Mouse (Mus musculus) heart, embryonic 13.5 days (tissue): Measurements from ENCODE around the gene Pfkfb3. TPM values are rescaled to one million over a fixed set of nuclear protein-coding genes. Genes with fewer than 3 reads are reported as not detected.
"Not testable (repeated sequence)": the region's sequence is repeated elsewhere in the genome, so short reads cannot be mapped to it uniquely, and the experiment has no call there.

ENCODE experiments used
- ATAC-seq: fragments of 200-750 bp; cut with Nextera tagmentation; 2 replicates; pipeline ENCODE4 v1.8.0; 2017; ENCODE audit warnings: moderate TSS enrichment; ENCODE audit not compliant: insufficient number of reproducible peaks, low FRiP score, low TSS enrichment; ENCODE audit errors: extremely low read depth
- H3K27ac ChIP-seq: fragments of 300-500 bp; sonication (generic); replicated peaks from 2 replicates; pipeline ENCODE4 v1.5.1; 2015; ENCODE audit warnings: moderate library complexity, mild to moderate bottlenecking, inconsistent platforms
- H3K27me3 ChIP-seq: fragments of 300-500 bp; sonication (generic); replicated peaks from 2 replicates; pipeline ENCODE4 v1.6.1; 2015; ENCODE audit warnings: mild to moderate bottlenecking, inconsistent platforms
- H3K36me3 ChIP-seq: fragments of 300-500 bp; sonication (generic); 2 replicates; pipeline ENCODE4 v1.6.1; 2015; ENCODE audit warnings: mild to moderate bottlenecking, inconsistent platforms
- H3K4me1 ChIP-seq: fragments of 300-500 bp; sonication (generic); 2 replicates; pipeline ENCODE4 v1.6.1; 2015; ENCODE audit warnings: inconsistent platforms
- H3K4me2 ChIP-seq: fragments of 300-500 bp; sonication (generic); 2 replicates; pipeline ENCODE4 v1.6.1; 2015; ENCODE audit warnings: inconsistent platforms, mild to moderate bottlenecking, moderate library complexity
- H3K4me3 ChIP-seq: fragments of 300-500 bp; sonication (generic); 2 replicates; pipeline ENCODE4 v1.5.1; 2015; ENCODE audit warnings: moderate library complexity, mild to moderate bottlenecking, inconsistent platforms
- H3K9ac ChIP-seq: fragments of 300-500 bp; sonication (generic); 2 replicates; pipeline ENCODE4 v1.6.1; 2015; ENCODE audit warnings: inconsistent platforms, mild to moderate bottlenecking, moderate library complexity
- H3K9me3 ChIP-seq: fragments of 300-500 bp; sonication (generic); 2 replicates; pipeline ENCODE4 v1.6.1; 2016; ENCODE audit warnings: inconsistent platforms
- WGBS: fragments of 180-500 bp; shearing (Covaris S2); methylation state at CpG from one replicate; pipeline ENCODE4 v1.1.7; 2015; ENCODE audit warnings: mixed read lengths; 5-methylcytosine and 5-hydroxymethylcytosine counted together
- polyA plus RNA-seq: library from polyadenylated mRNA; unstranded; fragments of >200 nt; fragmentation: Nextera tagmentation; extraction: Ambion mirVana; gene quantifications from 2 replicates; pipeline ENCODE4 v1.2.1, GENCODE M21; 2015

Gene Pfkfb3
- polyA plus RNA-seq, 1 experiment from 2014 or later: 12.8 TPM

- WGBS: 64% methylated on average over 2 of the region's 2 CpGs
- no peak for ATAC-seq
- Histone ChIP-seq H3K4me1 (peaks cover 16% of the 10 kb centered on the region), H3K27ac (no peak overlapping the region), H3K4me3 (no peak overlapping the region), H3K9me3 (no peaks in the 10 kb centered on the region), H3K4me2 (no peak overlapping the region), H3K27me3 (peaks cover 10% of the 10 kb centered on the region), H3K9ac (no peak overlapping the region), H3K36me3 (no peaks in the 10 kb centered on the region)
Observed at GRCm38 (mm10) chr2:11547609-11548008, 6.3 kb downstream of the Pfkfb3 start.

- Histone ChIP-seq H3K4me2 (no peak overlapping the region), H3K36me3 (no peaks in the 10 kb centered on the region), H3K27ac (no peak overlapping the region), H3K27me3 (0 out of 2 replicates have a peak, but pooled peaks cover 5% of the 10 kb centered on the region), H3K4me3 (no peak overlapping the region), H3K9ac (no peak overlapping the region), H3K9me3 (no peaks in the 10 kb centered on the region), H3K4me1 (peaks cover 11% of the 10 kb centered on the region)
- 68% methylated on average over 8 of the region's 8 CpGs for WGBS
- no peak for ATAC-seq
Observed at GRCm38 (mm10) chr2:11546091-11546490, 7.8 kb downstream of the Pfkfb3 start.

- WGBS: 3% methylated on average over 1 of the region's 1 CpGs
- Histone ChIP-seq H3K4me2 (no peak overlapping the region), H3K36me3 (no peaks in the 10 kb centered on the region), H3K9ac (no peak overlapping the region), H3K4me1 (peaks cover 11% of the 10 kb centered on the region), H3K9me3 (no peaks in the 10 kb centered on the region), H3K4me3 (no peak overlapping the region), H3K27ac (no peak overlapping the region), H3K27me3 (0 out of 2 replicates have a peak, but pooled peaks cover 5% of the 10 kb centered on the region)
- ATAC-seq: no peak
Observed at GRCm38 (mm10) chr2:11545380-11545779, 8.5 kb downstream of the Pfkfb3 start.

GRCm38 (mm10) chr2:11544342-11544741, 9.5 kb downstream of the Pfkfb3 start:
- Histone ChIP-seq H3K4me3 (no peak overlapping the region), H3K36me3 (no peaks in the 10 kb centered on the region), H3K27me3 (no peaks in the 10 kb centered on the region), H3K9ac (no peak overlapping the region), H3K27ac (no peak overlapping the region), H3K4me2 (no peak overlapping the region), H3K4me1 (peaks cover 11% of the 10 kb centered on the region), H3K9me3 (no peaks in the 10 kb centered on the region)
- ATAC-seq: no peak
- 61% methylated on average over 5 of the region's 5 CpGs for WGBS

GRCm38 (mm10) chr2:11543158-11543557, 10.7 kb downstream of the Pfkfb3 start:
- H3K9ac ChIP-seq: no peak overlapping the region
- 71% methylated on average over 7 of the region's 7 CpGs for WGBS

GRCm38 (mm10) chr2:11542640-11543039, 11.2 kb downstream of the Pfkfb3 start:
- no peaks in the 10 kb centered on the region for H3K27me3 ChIP-seq
- no peak for ATAC-seq
- no peak overlapping the region for H3K9ac ChIP-seq
- no peaks in the 10 kb centered on the region for H3K36me3 ChIP-seq
- H3K4me3 ChIP-seq: no peak overlapping the region
- no peaks in the 10 kb centered on the region for H3K9me3 ChIP-seq
- peaks cover 11% of the 10 kb centered on the region for H3K4me1 ChIP-seq
- WGBS: 79% methylated on average over 1 of the region's 1 CpGs
- no peak overlapping the region for H3K4me2 ChIP-seq
- H3K27ac ChIP-seq: no peak overlapping the region

More at GRCm38 (mm10) chr2:11543158-11543557, 10.7 kb downstream of the Pfkfb3 start:
- Histone ChIP-seq H3K4me2 (no peak overlapping the region), H3K4me1 (peaks cover 11% of the 10 kb centered on the region), H3K36me3 (no peaks in the 10 kb centered on the region), H3K4me3 (no peak overlapping the region), H3K27me3 (no peaks in the 10 kb centered on the region), H3K9me3 (no peaks in the 10 kb centered on the region), H3K27ac (no peak overlapping the region)
- no peak for ATAC-seq

GRCm38 (mm10) chr2:11542121-11542520, 11.8 kb downstream of the Pfkfb3 start:
- H3K4me1 ChIP-seq: peaks cover 11% of the 10 kb centered on the region
- no peaks in the 10 kb centered on the region for H3K36me3 ChIP-seq
- no peak overlapping the region for H3K4me3 ChIP-seq
- no peaks in the 10 kb centered on the region for H3K9me3 ChIP-seq
- H3K4me2 ChIP-seq: no peak overlapping the region
- no peak overlapping the region for H3K27ac ChIP-seq
- no peak for ATAC-seq
- H3K9ac ChIP-seq: no peak overlapping the region
- no peaks in the 10 kb centered on the region for H3K27me3 ChIP-seq
- WGBS: 95% methylated on average over 1 of the region's 1 CpGs

GRCm38 (mm10) chr2:11541528-11541927, 12.3 kb downstream of the Pfkfb3 start:
- ATAC-seq: not testable (repeated sequence)
- WGBS: 7% methylated on average over 1 of the region's 1 CpGs

GRCm38 (mm10) chr2:11535966-11536365, 17.9 kb downstream of the Pfkfb3 start:
- no peak overlapping the region for H3K27ac ChIP-seq
- ATAC-seq: no peak
- 63% methylated on average over 8 of the region's 8 CpGs for WGBS

More at GRCm38 (mm10) chr2:11541528-11541927, 12.3 kb downstream of the Pfkfb3 start:
- not testable (repeated sequence) for H3K27ac ChIP-seq, H3K9ac ChIP-seq, H3K9me3 ChIP-seq, H3K4me3 ChIP-seq, H3K4me2 ChIP-seq, H3K27me3 ChIP-seq, H3K36me3 ChIP-seq
- peaks cover 11% of the 10 kb centered on the region for H3K4me1 ChIP-seq

GRCm38 (mm10) chr2:11535412-11535928, 18.4 kb downstream of the Pfkfb3 start:
- Histone ChIP-seq H3K27ac (0 out of 2 replicates have a peak overlapping the region, but pooled peaks have one; percentile 37), H3K36me3 (no peaks in the 10 kb centered on the region), H3K27me3 (no peaks in the 10 kb centered on the region), H3K9ac (peak overlapping the region; percentile 78), H3K4me1 (peaks cover 9% of the 10 kb centered on the region), H3K4me3 (peak overlapping the region; percentile 56), H3K9me3 (no peaks in the 10 kb centered on the region), H3K4me2 (peak overlapping the region; percentile 89)
- peak; percentile 92 for ATAC-seq
- WGBS: 1% methylated on average over 32 of the region's 32 CpGs

More at GRCm38 (mm10) chr2:11535966-11536365, 17.9 kb downstream of the Pfkfb3 start:
- Histone ChIP-seq H3K4me2 (peak overlapping the region; percentile 89), H3K9ac (no peak overlapping the region), H3K36me3 (no peaks in the 10 kb centered on the region), H3K27me3 (no peaks in the 10 kb centered on the region), H3K4me3 (peak overlapping the region; percentile 56), H3K9me3 (no peaks in the 10 kb centered on the region), H3K4me1 (peaks cover 8% of the 10 kb centered on the region)

- H3K4me1 ChIP-seq: peaks cover 16% of the 10 kb centered on the region
- H3K36me3 ChIP-seq: no peaks in the 10 kb centered on the region
- WGBS: 14% methylated on average over 10 of the region's 10 CpGs
- H3K9ac ChIP-seq: peak overlapping the region; percentile 78
- no peak overlapping the region for H3K27ac ChIP-seq
- no peak for ATAC-seq
- H3K27me3 ChIP-seq: no peaks in the 10 kb centered on the region
- no peaks in the 10 kb centered on the region for H3K9me3 ChIP-seq
- H3K4me2 ChIP-seq: peak overlapping the region; percentile 89
- peak overlapping the region; percentile 56 for H3K4me3 ChIP-seq
Observed at GRCm38 (mm10) chr2:11534826-11535225, 19.1 kb downstream of the Pfkfb3 start.

- no peak overlapping the region for H3K27ac ChIP-seq
- H3K36me3 ChIP-seq: no peaks in the 10 kb centered on the region
- no peak overlapping the region for H3K4me3 ChIP-seq
- no peaks in the 10 kb centered on the region for H3K9me3 ChIP-seq
- no peak overlapping the region for H3K4me2 ChIP-seq
- H3K9ac ChIP-seq: no peak overlapping the region
- peaks cover 12% of the 10 kb centered on the region for H3K4me1 ChIP-seq
- H3K27me3 ChIP-seq: no peaks in the 10 kb centered on the region
- ATAC-seq: no peak
- 54% methylated on average over 6 of the region's 6 CpGs for WGBS
Observed at GRCm38 (mm10) chr2:11530101-11530500, 23.8 kb downstream of the Pfkfb3 start.
